Mouse (Mus musculus): ENCODE data around the gene Rpap3. TPM values are rescaled to one million over a fixed set of nuclear protein-coding genes. Genes with fewer than 3 reads are reported as not detected.

The Rpap3 gene
- 21.7 TPM for polyA plus RNA-seq (2017; shearing (Covaris generic))

DNA sequence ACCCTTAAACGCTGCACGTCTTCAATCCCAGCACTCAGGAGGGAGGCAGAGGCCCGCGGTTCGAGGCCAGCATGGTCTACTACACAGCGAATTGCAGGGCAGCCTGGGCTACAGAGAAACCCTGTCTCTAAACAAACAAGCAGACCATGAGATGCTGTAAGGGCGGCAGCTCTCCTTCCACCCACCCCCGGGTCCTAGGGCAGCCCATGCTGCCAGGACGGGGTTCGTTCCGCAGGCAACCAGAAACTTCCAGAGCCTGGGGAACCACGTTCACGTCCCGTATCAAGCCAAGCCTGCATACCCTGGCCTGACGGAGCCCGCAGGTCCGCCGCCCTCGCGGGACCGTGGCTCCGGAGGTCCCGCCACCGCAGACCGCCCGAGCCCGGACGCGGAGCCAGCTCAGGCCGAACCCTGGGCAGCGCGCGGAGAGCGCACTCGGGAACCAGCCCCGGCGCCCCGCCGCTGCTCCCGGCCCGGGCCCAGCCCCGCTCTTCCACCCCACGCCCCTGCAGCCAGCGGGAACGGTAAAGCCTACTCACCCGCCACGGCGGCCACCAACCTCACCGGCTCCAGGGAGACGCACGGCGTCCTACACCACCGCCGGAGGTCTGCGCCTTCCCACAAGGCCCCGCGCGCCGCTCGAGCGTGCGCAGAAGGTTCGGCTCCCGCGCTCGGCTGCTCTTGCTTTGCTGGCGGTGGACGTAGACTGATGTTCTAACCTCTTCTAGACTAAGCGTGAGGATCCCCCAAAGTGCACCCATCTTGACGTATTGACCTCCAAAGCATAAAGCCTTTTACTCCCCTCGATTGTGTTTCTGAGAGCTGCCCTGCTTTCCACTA is at the start of gene Rpap3:
TSS of gene Rpap3 (minus strand) at position 615 of the 840 bp plus-strand sequence.

DNA sequence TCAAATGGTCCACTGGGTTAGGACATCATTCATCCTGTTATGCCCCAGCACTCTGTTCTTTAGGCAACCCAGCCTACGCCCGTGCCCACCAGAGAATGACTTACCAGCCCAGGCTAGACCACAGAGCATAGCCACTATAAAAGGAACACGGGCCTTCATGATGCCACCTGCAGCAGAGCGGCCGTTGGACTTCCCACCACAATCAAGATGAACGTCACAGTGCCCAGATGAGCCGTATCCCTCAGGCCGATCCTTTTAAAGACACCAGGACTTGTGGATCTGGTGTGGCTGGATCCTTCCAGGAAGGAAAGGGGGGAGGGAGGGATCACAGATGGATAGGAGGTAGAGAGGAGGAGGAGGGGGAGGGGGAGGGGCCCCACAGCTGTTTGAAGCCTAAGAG is 25.5 kb upstream of the Rpap3 start, which contains the start of gene Endou:
TSS of gene Endou (minus strand) at position 229 of the 400 bp plus-strand sequence.

Other genes with a start within 250 kb of the Rpap3 start
- 0.77 TPM for gene Endou, start 25.5 kb upstream of the Rpap3 start, polyA plus RNA-seq (2017; shearing (Covaris generic))
- gene Rapgef3, start 62.1 kb upstream of the Rpap3 start, polyA plus RNA-seq (2017; shearing (Covaris generic)): 1.3 TPM
- gene Slc48a1, start 72.7 kb upstream of the Rpap3 start, polyA plus RNA-seq (2017; shearing (Covaris generic)): 38.3 TPM
- gene Hdac7, start 138.7 kb upstream of the Rpap3 start, polyA plus RNA-seq (2017; shearing (Covaris generic)): 72.6 TPM
- gene Vdr, start 204.8 kb upstream of the Rpap3 start, polyA plus RNA-seq (2017; shearing (Covaris generic)): 1.1 TPM